Mouse (Mus musculus): ENCODE data around the gene Rreb1.

The Rreb1 gene

DNA sequence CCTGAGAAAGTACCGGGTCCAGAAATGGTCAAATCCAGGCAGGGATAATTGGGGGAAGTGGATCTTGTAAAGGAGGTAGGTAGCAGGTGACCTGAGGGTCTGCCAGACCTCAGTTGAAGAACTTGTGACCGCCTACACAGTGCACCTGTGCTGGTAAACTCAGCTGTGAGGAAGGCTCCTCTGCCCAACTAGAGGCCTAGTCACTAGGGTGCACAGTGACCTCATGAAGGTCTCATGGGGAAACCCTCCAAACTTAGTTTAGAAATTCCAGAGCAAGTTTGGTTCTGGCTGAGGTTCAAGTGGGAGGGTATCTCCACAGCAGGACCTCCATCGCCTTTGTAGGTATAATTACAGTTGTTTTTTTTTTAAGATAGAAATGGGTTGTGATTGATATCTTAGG lies 74.7 kb downstream of the Rreb1 start:
- no peak for DNase-seq (ENCODE audit: low spot score in 2 of 2)

DNA sequence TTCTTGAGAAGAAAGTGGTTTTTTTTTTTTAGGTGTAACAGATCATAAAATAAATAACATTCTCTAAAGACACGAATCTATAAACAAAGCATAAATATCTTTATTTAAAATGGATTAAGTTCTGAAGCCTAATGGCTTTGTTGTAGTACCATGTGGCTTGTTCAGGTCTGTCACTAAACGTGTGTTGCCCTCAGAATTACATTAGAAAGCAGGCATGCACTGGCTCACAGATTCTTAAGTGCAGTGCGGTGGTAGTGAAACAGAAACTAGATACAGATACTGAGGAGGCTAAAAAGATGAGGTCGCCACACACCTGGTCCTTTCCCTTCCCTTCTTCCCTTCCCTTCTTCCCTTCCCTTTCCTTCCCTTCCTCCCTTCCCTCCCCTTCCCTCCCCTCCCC lies 75.2 kb downstream of the Rreb1 start:
- DNase-seq (ENCODE audit: low spot score in 2 of 2): no peak

DNA sequence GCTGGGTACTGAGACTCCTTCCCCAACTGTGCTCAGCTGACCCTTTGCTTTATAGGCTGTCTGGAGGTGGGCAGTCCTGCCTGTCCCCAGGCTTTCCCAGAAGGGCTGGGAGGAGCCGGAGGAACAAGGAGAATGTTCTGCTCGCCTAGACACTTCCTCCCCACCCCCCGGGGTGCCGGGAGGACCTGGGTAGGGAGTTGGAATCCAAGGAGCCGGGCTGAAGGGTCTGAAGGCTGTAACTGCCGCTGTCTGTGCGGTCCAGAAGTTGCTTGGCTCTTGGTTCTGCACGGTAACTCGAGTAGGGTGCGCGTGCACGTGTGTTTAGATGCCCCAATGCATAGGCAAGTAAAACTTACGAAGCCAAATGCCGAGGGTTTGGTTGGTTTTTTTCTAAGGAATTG lies 75.8 kb downstream of the Rreb1 start:
- no peak for DNase-seq (ENCODE audit: low spot score in 2 of 2)

DNA sequence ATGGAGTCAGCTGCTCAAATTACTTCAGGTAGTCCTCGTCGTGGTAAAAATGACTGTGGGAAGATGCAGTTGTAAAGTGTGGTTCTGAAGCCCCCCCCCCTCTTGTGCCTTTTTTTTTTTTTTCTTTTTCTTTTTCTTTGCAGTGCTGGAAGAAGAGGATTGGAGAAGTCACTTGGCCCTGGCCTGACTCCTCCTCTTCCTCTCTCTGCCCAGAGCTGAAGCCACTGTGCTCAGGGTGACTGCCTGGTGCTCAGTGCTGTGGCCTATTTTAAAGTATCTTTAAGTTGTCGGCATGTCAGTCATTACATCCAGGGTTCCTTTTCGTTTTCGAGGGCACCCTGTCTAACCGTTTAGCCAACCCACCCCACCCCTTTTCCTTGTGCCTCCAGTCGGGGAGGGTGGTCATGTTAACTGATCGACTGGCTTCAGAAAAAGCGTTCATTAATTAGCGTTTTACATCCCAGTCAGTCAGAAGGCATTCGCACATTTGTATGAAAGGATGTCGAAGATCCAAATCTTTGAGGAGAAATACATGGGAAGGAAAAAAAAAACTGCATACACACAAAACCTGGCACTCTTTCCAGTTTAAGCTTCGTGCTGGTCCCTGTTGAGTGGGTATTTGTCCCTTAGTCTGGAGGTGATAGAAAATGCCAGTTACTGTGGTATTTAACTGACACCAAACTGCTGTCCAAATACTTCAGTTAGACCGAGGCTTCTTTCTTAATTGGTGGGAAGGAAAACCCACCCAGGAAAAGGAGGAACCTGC lies 76.4 kb downstream of the Rreb1 start:
- DNase-seq (ENCODE audit: low spot score in 2 of 2): no peak

DNA sequence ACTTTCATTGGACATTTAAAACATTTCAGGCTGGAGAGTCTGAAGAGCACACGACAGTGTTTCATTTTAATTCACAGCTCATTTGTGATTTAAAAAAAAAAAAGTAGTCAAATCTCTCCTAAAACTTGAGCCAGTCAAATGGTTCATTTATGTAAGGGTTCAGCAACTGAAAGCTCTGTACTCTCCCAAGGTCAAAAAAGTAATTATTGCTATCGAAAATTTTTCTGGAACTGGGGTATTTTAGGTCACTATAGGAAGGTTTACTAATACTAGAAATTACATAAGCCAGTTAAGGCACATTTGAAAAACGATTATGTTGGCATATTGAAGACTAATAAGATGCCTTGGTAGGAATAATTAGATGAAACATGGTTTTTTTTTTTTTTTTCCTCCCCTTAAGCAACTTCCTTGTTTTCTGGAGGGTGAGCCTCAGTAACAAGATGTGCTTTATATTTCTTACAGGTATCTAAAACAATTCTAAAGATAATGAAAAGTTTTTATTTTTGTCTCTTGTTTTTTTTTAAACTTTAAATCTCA lies 77.1 kb downstream of the Rreb1 start:
- DNase-seq (ENCODE audit: low spot score in 2 of 2): no peak

DNA sequence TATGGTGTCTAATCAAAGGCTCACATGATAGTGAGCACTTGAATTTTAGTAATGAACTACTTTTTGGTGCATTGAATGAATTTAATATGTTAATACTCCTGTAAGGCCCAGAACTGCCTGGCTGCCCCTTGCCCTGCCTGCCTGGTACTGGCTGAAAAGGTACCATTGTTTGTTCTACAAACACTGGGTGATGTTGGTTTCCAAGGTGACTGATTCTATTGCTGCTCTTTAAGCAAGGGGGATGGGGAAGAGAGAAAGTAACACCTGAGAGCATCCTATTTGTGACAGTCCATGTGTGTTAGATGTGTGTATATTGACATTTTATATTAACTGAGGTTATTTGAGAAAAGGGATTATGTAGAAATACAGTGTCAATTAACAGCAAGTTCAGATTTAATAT lies 77.6 kb downstream of the Rreb1 start:
- DNase-seq (ENCODE audit: low spot score in 2 of 2): no peak

DNA sequence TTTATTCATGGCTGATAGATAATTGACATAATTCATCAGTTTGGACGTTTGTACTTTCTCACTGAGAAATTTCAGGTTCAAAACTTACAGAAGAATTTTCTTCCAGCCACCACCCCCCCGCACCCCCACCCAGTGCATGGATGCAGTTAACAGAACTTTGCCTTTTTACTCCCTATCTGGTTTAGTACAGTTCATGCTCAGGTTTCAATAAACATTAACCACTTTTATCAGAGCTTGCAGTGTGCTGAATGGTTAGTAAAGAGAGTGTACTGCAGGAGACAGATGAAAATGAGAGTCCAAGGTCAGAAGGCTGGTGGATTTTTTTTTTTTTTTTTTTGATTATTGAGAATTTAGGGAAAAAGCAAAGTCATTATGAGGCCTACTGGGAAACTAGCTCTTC lies 78.3 kb downstream of the Rreb1 start:
- no peak for DNase-seq (ENCODE audit: low spot score in 2 of 2)

DNA sequence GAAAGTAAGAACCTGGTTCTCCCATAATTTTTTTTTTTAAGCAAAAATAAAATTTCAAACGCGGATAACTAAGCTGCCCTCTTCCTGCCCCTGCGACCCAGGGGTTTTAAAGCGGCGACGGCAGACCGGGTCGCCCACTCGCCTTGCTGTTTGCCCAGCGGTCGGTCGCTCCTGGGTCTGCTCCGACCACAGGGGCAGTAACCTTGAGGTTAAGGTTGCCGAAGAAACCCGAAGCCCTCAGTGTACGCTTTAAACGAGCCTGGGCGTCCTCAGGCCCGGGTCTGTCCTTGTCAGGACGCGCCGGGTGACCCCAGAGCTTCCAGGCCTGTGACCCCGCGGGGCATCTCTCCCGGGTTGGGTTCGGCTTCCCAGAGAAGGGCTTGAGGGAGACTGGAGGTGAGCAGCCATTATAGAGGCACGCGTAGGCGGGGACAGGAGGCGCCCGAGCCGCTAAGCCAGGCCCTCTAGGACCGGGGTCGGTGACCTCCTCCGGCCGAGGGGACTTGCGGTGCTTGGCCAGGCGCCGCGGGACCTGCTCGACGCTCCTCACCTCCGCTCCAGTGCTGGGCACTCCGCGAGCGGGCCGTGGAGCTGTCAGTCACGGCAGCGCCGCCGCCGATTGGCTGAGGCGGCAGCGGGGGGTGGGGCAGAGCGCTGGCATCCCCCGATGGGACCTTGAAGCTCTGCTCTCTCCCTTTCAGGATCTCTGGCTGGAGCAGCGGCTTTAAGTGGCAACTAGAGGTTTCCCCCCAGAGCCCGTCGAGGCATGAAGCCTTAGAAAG lies 79.3 kb downstream of the Rreb1 start:
- peak; percentile 78 to 83 for DNase-seq (ENCODE audit: low spot score in 2 of 2)

DNA sequence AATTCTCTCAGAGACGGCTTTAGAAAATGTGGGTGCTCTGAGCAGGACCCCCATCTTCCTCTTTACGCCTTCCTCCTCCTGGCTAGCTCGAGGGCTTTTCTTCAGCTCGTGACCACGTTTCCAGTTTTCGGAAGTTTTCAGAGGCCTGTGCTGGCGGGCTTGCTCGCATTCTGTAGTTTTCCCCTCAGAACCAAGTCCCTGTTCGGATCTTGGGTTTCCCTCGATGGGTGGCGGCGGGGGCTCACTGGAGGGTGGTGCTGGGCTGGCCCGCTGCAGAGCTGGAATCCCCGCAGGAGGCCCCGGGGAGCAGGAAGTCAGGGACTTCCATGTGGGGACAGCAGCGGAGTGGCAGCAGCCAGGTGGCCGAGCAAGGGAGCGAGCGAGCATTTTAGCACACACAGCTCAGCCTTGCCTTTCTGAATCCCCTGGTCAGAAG lies 79.9 kb downstream of the Rreb1 start:
- DNase-seq (ENCODE audit: low spot score in 2 of 2): no peak

DNA sequence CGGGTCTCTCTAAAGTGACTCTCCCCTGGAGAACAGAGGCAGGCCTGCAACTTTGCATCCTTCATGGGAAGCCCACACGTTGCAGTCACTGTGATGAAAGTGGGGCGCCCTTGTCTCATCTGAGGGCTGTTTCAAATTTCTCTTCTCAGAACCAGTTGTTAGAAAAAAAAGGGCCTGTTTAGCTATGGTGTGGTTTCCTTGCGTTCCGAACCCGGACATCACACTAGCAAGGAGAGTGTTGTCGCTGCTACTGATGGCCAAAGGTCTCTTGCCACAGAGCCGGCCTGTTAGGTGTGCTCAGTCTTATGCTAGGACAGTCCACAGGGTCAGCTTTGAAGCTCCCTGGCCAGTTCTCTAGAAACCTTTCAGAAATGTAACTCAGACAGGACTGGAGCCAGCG lies 80.3 kb downstream of the Rreb1 start:
- DNase-seq (ENCODE audit: low spot score in 2 of 2): no peak

DNA sequence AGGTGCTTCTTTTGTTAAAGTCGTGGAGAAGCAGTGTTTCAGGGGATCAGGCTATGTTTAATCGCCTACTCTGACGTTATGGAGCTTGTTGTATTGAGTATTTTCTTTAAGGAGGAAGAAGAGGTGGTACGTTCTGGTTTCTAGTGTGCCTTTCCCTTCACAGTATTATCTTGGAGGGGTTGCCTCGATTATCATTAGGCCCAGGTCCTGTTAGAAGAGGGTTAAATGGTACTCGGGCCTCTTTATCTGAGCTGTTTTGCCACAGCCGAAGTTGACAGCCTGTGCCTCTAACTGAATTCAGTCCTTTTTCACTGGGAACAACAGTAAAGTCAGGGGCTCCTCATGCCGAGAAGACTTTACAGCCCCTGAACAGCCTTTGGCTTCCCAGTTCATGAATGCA lies 81.6 kb downstream of the Rreb1 start:
- no peak for DNase-seq (ENCODE audit: low spot score in 2 of 2)

DNA sequence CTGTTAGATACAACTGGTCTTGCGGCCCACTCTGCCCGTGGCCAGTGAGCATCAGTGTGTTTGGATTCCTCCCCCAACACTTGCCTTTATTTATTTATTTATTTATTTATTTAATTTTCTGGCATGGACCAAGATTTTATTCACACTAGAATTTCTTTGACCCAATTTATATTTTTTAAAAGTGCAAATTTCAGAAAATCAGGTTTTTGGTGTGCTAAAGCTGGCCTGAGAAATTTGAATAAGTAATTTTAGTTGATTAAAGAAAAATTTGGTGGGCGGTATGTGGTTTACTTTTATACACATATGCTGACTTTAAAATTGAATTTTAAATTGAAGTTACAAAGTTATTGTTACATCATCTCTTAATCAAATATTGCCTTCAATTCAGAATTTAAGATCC lies 82.0 kb downstream of the Rreb1 start:
- no peak for DNase-seq (ENCODE audit: low spot score in 2 of 2)

DNA sequence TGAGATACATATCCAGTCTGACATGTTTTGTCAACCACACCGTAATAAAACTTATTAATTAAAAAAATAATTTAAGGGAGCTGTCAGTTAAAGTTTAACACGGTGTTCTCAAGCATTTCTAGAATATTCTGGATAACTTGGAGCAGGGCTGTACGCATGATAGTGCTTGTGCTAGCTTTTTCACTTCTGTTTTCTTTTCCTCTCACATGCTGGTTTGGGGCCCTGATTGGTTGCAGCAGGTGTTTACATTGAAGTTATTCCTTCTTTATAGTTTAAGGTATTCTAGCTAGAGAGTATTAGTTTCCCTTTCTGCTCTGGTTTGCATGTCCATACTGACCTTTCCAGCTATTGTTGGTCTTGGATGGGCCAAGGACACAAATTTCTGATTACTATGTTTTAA lies 82.6 kb downstream of the Rreb1 start:
- no peak for DNase-seq (ENCODE audit: low spot score in 2 of 2)

DNA sequence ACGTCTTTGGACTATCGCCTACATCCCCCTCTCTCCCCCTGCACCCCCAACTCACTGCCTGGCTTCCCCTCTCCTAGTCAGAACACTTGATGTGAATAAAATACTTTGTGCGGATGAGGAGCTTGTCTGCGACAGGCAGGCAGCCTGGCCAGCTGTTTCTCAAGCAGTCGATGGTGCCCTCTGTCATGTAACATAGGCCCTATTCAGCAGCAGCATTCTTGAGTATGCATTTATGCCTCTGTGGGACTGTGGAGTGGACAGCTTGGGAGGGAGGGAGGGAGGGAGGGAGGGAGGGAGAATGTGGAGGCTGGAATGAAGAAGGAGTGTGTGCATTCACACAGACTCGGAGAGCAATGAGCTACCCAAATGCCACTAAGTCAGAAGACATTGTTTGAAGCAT lies 84.3 kb downstream of the Rreb1 start:
- DNase-seq (ENCODE audit: low spot score in 2 of 2): no peak

DNA sequence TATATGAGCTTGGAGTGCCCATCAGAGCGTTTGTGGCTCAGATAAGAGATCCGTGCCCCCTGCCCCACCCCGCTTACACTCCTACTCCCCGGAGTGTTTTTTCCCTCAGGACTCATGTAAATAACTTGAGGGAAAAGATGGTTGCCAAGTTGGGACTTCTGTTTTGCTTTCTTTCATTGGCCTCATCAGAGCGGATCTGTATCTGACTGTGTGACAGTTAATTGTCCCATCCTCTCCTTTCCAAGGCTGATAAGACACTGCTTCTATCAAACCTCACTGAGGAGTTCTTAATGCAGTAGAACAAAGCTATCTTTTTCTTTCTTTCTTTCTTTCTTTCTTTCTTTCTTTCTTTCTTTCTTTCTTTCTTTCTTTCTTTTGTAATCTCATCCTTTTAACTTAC lies 85.4 kb downstream of the Rreb1 start:
- no peak for DNase-seq (ENCODE audit: low spot score in 2 of 2)

DNA sequence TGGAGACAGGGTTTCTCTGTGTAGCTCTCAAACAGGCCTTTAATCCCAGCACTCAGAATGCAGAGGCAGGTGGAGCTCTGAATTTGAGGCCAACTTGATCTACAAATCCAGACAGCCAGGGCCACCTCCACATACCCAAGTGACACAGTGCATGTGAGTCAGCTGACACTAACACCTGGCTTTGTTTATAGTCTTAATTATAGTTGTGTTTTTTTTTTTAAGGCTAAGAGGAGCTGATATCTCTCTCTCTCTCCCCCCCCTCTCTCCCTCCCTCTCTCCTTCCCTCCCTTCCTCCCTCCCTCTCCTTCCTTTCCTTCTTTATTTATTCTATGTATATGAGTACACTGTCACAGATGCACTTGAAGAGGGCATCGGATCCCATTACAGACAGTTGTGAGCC lies 86.5 kb downstream of the Rreb1 start:
- DNase-seq (ENCODE audit: low spot score in 2 of 2): no peak

DNA sequence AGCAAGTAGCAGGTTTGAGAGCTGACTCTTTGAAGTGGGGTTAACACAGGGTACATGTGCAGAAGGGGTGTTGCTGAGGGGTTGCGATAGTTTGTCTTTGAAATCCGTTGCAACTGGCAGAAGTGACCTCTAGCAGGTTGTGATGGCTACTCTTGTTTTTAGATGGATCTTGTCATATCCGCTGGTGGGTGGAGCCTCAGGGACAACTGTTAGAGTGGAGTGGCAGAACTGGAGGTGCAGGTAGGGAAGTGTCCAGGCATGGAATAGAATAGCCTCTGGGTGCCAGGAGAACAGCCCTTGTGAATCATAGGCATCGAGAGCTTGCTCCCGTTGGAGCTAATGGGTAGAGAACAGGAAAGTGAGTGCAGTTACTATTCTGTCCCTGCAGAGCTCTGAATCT lies 88.1 kb downstream of the Rreb1 start:
- no peak for DNase-seq (ENCODE audit: low spot score in 2 of 2)

DNA sequence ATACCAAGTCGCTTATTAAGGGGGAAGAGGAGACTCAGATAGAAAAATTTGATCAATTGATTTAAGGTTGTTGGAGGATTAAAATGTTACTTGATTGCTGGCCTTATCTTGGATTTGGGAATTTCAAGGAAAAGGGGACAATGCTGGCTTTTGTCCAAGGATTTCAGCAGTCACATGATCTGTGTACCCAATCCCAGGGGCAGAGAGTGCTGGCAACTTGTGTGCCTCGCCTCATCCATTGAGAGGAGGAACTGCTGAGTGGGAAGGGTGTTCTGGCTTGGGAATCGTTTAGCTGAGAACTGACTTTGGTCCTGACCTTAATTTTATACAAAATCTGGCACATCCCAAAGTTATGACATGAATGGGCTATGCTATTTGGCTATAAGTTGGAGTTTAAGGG lies 88.6 kb downstream of the Rreb1 start:
- no peak for DNase-seq (ENCODE audit: low spot score in 2 of 2)

DNA sequence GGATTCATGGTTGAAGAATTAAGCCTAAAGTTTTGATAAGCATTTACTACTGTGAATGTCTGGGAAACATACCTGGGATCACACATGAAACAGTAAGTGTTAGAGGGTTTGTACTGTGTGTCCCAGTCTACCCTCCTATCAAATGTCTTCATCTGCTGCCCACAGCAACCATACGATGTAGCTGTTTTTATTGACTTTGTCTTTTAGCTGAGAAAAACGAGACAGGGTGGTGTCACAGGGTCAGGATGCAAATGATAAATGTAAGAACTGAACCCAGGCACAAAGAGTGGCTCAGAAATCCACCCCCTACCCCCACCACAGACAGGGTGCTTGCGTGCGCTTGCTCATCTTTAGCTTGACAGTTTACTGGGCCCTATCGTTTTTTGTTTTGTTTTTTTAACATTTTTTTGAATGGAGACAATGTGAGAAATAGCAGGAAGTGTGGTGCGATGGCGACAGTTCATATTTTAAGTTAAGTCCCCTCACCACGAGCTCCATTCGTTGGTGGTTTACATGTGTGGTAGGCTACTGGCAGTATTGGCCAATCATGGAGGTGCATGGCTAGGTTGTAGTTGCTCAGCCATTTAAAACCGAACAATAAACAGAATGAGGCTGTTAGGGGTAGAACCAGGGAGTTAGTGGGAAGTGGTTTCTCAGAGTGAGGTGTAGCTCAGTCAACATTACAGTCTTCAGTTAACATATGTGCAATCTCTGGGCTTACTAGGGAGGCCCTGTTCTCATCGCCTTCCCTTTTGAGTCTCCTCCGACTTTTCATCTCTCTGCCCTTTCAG lies 92.1 kb downstream of the Rreb1 start:
- no peak for DNase-seq (ENCODE audit: low spot score in 2 of 2)

DNA sequence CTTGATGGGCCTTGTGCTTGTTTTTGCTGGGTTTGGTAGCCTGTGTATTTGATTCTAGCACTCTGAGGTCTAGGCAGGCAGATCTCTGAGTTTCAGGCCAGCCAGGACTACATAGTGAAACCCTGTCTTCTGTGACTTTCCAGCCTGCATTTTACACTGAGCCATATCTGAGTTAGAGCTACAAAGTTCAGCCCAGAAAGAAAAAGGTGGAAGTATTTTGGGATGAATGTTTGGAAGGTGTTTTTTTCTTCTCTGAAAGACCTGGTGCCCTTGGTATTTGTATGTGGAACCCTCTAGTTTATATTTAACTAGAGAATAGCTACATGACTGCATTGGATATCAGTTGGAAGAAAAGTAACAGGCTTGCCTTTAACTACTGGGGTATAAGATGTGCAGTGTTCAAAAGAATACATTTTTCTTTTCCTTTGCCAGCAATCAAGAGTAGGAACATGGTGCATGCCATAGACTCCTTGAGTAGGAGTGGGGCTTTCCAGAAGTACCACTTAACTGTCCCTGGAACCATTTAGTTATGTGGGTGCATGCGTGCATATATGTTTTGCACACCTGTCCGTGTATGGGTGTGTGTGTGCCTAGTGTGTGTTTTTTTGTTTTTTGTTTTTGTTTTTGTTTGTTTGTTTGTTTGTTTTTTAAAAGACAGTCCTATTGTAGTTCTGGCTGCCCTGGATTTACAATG lies 94.1 kb downstream of the Rreb1 start:
- DNase-seq (ENCODE audit: low spot score in 2 of 2): no peak

DNA sequence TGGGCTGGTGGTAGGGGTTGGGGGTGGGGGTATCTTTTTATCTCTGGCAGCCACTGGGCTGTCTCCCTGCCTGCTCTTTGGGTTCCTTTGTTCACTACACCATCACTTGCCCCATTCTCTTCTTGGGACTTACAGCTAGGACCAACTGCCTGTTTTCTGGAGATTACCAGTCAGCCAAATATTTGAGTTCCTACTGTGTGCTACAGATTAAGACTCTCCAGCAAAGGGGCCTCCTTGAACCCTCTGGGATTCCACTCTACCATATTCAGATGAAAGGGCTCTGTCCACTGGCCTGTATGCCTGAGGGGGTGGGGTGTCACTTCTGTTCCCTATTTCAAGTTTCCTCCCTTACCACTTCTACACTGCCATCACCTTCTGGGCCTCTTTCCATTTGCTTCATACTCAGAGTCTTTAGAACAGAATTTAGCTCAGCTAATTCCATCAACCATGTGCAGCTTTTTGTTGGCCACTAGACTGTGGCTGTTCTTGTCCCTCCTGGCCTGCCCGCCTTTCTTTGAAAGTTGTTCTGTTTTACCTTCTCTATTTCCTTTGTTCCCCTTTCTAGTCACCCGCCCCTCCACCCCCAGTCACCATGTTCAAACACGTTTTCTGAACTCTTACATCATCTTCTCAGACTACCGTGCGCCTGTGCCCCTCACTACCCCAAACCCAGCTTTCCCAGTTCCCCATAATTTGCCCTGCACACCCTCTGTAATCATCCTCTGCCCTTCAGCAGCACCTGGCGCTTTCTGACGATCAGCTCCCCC lies 95.1 kb downstream of the Rreb1 start:
- no peak for DNase-seq (ENCODE audit: low spot score in 2 of 2)
